Mouse (Mus musculus) neural tube, embryonic 10.5 days (tissue): Measurements from ENCODE around the gene Fig4.

ENCODE experiments used
- DNase-seq: peaks from one replicate; pipeline ENCODE4 v3.0.0-alpha.2; 2017; ENCODE audit warnings: low spot score; ENCODE audit errors: extremely low spot score

Fig4 gene

DNA sequence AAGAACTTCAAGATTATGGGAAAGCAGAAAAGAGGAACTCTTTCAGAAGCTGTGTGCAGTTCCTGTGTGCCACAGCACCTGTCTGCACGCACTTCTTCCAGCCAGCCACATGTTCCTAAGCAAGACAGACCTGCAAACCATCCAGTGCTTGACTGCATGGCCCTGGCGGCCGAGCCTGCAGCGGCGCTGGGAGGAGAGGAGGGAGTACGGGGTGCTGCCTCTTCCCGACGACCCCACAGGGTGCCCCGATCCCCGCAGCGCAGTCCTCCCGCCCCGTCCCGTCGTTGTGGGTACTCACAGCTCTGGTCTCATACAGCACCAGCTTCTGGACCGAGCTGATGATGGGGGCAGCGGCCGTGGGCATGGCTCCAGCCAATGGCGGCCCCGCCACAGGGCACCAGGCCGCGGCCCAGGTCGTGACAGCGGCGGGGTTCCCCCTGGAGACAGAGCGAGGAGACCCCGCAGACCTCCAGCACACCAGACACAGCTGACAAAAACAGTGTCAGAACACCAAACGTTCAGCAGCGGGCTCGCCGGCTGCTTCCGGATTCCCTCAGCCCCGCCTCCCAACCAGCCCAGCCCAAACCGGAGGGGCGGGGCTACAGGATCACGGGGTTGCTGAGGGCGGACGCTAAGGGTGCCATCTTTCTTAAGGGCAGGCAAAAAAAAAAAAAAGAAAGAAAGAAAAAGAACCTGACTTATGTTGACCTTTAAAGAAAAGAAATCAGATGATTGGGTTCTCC lies at the start of gene Fig4:
Gene Fig4, minus strand, starts transcription at position 572 of the 743 bp plus-strand sequence.
- DNase-seq: peak; percentile 84

DNA sequence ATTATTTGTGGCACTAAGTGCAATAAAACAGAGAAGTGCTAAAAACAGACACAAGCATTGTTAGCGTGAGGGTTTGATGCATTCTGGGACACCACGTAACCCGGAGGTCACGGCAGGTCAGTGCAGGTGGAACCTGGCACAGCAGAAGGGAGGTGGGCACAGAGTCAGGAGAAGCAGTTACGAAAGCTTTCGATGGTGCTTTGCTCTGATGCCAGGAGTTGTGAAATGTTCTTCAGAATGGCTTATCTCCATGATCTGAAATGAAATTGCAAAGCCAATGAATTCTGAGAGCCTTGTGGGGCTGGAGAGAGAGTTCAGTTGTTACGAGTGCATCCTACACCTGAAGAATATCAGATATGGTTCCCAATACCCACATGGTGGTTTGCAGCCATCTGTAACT lies 38.3 kb upstream of the Fig4 start:
- no peak for DNase-seq

DNA sequence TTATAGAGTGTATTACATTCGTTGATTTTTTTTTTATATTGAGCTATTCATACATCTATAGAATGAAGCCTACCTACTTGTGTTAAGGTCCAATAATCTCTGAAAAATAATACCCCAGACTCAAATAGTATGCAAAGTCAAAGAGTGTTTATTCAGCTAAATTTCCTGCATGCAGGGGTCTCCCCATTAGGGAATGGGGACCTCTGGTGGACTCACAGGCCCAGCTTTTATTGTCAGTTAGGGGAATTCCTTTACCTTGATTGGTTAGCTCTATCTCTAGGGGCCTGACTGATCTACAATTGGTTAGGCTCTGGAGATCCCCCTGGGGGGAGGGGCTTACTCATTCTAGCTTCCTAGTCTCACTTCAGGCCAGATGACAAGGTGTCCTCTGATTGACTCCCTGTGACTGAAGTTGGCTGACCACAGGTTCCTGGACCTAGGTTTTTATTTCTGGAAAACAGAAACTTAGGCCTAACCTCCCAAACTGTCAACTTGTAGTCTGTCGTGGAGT lies 29.5 kb upstream of the Fig4 start:
- no peak for DNase-seq

DNA sequence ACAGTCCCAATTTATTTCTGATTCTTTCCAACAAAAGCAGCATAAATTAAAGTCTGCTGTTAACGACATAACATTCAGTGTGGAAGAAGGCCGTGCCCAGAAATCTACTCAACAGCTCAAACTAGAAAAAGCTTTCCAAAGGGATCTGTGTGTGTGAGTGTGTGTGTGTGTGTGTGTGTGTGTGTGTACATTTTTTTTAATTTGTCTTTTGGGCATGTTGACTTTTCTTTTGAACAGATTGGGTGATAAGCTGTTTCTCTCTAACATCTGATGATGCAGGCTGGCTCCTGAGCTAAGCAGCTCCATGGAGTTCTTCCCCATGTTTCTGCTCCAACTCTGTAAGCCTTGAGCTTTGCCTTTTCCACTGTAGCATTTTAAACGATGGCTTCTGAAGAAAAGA lies 12.8 kb upstream of the Fig4 start:
- DNase-seq: no peak

DNA sequence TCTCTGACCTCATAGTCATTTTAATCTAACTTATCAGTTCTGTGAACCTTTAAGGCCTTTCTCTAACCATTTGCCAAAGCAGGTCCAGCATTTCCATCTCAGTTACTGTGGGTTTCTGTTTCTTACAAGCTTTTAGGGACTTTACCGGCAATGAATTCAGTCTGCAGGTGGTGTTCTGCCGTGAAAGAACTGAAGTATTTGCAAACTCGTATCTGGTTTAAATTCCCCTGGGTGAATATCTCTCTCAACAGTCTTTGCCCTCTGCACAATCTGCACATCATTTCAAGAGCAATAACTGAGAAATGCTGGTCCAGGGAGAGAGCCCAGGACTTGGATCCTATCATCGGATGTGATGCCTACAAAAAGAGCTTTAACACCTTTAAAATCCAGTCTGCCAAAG lies 5.1 kb upstream of the Fig4 start:
- DNase-seq: no peak

DNA sequence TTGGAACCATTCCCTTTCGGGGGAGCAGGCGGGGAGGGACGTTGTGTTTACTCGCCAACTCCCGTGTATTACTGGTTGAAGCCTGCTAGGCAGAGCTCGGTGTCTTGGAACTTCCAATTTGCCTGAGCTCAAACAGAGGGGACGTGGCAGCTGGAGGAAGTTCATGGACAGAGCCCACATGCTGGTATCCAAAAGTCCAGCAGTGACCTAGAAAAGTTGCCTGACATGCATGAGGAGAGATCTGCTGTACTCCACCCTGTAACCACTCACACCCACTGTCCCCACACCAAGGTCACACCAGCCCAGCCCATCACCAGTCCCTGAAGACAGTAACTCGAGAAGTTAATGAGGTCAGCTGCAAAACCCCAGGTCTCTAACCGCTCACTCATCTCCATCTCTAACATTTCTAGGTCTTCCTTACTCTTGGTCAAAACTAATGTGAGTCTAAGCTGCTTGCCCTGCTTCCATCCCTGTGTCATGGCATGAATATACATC lies 1.9 kb upstream of the Fig4 start:
- no peak for DNase-seq

DNA sequence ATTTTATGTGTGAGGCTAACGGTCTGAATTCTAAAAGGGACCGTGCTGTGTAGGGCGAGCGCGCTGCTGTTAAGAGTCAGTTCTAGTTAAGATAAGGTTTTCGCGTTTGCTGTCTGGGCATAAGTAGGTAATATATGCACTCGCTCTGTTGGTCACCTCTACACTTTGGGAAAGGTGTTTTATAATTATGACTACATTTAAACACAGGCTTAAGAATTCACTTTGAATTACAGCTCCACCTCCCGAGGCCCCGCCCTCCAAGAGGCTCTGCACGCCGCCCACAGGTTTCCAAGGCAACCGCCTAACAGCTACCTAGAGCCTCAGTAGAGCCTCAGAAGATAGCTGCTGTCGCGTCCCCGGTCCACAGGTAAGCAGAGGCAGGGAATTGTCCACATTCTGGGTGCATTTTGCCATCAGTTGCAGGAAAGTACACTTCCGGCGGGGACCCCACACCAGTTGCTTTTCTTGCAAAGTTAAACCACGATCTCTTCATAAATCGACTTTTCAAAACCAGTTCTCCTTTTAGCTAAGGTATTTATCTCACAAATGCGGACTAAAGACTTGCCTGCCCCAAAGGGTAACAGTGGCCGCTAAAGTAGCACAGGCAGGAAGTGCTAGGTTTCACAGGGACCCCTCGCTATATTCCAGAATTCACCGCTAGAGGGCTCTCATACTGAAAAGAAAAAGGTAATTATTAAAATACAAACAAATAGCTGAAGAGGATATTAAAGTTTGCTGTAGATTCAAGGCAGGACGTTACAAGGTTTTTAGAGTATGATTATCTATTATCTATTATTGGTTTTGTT lies 782 bp upstream of the Fig4 start, which contains the start of gene Ak9:
Gene Ak9, plus strand, starts transcription at position 342 of the 806 bp plus-strand sequence.
- DNase-seq: peak; percentile 80

DNA sequence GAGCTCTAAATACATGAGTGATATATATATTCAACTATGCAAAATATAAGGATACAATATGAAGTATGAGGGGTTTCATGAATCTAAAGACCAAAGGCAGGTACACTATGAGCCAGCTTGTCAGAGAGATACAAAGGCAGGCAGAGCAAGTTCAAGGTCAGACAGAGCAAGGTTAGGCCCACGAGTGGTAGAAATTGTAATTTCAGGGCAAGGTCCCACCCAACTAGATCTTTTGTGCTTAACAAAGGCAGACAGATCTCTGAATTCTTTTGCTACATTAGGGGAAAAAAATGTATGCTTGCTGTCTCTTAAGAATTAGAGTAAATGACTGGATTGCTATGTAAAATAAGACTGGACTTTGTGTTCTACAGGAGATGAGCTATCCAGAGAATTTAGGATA lies 2.9 kb downstream of the Fig4 start:
- no peak for DNase-seq

DNA sequence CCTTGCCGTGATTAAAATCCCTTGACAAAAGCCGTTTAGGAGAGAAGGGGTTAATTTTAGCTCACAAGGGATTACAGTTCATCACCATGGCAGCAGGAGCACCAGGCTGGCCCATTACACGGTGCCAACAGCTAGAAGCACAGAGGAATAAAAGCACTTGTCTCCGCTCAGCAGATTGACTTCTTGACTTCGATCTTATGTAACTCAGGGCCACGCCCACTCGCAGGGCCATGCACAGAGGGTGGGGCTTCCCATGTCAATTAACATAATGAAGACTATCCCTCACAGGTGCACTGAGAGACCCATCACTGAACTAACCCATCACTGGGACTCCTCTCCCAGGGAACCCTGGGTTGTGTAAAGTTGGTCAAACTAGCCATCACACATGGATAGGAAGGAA lies 7.9 kb downstream of the Fig4 start:
- peak; percentile 31 for DNase-seq

DNA sequence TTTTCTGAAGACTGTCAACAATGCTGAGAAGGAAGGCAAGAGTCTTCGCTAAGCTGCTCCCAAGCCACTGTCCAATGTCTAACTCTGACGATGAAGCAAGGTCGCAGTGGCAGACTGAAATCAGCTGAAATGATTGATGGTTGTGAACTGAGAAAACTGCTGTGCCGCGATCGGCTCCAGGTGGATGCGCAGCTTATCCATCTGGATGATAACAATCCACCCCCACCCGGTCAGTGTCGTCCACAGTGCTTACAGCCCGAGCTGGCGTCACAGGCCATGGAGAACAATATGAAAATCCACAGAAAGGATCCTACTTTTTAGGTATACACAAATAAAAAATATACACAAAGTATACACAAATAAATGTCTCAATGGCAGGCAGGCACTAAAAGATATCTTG lies 8.3 kb downstream of the Fig4 start:
- DNase-seq: no peak

DNA sequence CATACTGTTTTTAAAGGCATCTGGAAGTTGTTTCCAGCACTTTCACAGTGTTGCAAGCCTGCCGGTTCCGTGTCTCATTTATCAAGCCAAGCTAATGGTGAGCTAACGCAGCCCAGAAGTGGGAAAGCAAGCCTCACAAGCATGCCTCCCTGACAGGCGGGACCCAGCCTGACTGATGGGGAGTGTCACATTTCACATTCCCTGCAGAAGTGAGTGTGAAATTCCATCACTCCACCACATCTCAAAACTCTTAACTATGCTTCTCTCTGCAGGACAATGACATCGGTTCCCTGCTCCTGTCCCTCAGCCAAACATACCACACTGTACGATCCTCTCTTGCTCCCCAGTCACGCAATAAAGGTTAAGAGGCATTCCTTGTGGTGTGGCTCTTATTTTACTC lies 10.0 kb downstream of the Fig4 start:
- peak; percentile 59 for DNase-seq

DNA sequence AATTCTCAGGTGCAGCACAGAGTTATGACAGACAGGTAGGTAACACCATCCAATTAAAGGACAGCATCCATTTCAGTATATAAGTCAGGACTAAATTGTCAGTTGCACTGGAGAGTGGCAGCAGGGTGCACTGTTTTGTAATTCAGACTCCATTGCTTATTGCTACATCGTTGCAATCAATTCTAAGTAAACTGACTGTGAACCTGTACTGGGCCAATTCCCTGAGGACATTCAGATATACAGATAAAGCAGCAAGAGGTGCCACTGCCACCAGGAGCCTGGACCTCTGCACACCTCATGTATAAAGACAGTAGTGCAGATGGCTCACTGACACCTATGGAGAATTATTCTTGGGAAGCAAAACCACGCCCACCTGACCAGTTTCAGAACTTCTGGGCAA lies 12.0 kb downstream of the Fig4 start:
- no peak for DNase-seq

DNA sequence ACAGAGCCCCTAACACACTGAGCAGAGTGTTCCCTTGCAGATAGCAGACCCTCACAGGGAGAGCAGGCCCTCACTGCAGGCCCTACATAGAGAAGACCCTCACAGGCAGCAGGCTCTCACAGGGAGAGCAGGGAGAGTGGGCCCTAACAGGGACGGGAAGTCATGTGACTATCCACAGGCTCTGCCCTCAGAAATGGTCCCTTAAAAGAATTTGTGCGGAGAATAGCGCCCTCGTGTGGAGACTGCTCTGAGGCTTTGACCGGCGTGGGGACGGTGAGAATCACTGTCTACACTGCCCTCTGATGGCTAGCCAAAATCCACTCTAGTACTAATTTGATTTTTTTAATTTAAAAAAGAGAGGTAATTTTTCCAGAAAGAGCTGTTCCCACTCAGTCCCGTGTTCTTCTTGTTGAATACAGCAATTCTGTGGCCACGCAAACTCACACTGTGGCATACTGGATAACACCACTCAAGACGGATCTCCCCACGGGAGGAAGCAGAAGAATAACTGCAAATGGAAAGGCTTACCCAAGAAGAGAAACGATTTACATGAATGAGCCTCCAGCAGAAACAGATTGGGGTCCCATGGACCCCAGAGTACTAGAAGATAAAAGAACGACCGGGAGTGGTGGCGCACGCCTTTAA lies 14.2 kb downstream of the Fig4 start:
- peak; percentile 94 for DNase-seq

DNA sequence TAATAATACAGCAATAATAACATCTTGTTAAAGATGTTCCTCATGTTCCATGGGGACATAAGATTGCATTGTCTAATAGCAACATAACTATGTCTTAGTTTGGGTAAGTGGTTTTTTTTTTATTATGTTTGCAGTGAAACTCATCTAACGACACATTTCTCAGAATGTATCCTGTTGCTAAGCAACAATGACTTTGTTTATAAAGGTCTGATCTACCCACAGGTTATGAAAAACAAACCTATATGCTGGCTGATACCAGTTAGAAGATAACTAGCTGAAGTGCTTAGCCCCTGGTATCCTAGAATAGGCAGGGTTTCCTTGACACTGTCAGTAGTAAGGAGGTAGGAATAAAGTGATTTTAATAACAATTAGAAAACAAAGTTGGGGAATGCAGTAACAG lies 15.0 kb downstream of the Fig4 start:
- DNase-seq: no peak

DNA sequence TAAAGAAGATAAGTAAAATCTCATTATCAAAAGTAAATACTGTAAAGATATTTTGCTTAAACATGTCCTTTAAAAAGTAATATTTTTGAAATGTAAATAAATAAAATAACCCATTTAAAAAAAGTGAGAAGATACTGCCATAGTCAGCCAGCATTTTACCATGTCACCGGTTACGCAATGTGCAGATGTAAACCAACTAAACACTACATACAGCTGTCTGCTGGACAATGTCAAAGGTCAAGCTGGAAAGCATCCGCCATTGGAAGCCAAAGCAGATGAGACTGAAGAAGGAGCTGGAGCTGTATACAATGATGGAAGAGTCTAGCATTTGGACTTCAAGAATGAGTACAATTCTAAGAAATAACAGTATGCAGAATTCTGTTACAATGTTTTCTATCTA lies 15.4 kb downstream of the Fig4 start:
- no peak for DNase-seq

DNA sequence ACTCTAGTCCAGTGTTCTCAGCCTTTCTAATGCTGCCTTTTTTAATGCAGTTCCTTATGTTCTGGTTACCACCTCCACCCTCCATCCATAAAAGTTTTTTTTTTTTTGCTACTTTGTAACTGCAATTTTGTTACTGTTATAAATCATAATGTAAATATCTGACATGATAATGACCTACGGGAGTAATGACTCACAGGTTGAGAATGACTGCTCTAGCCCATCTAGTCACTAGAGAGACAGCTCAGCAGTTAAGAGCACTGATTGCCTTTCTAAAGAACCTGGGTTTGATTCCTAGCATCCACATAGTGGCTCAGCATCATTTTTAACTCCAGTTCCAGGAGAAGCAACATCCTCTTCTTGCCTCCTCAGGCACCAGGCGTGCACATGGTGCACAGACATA lies 21.0 kb downstream of the Fig4 start:
- DNase-seq: no peak

DNA sequence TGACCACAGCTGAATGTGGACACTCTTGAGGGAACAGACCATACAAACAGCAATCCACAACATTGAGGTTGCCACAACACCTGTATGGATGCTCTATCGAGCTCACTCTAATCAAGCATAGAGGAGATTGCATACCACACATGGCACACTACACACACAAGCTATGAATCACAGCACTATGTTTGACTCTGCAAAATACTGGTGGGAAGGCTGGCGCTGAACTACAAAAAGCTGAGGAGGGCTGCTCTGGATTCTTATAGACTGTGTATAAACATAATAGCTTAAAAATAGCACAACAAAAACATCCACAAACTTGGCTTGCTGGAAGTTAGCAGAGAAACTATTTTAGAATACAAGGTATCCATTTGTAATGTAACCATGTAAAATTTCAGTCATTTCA lies 22.3 kb downstream of the Fig4 start:
- no peak for DNase-seq

DNA sequence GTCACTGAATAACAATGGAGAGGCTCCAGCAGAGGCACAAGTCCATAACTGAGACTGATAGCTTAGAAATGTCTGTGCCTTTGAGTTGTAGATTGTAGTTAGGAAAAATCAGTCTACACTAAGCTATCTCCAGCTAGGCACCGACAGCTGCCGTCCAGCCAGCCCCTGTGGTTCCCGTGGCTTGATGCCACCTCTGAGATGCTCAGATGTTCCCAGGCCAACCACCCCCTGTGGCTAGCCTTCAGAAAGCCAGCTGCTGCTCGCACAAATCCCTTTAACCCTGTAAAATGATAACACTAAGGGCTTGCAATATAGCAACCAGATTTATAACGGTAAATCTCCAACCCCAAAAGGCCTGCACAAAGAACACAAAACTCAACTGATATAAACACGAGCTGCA lies 22.9 kb downstream of the Fig4 start:
- DNase-seq: no peak

DNA sequence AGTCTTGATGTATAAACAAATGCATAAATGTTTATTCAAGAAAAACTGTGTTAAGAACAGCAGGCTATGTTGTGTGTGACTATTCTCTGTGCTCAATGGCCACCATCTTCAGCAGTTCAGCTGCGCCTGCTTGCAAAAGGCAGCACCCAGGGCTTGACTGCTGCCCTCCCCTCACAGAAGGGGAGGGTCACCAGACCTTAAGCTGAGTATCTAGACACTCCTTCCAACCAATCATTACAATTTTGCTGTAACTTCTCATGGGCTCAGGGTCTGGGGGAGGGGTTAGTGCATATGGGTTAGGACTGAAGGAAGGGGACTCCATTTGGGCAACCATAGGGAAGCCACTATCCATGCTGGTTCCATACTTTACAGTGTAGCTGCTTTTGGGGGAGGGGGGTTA lies 24.3 kb downstream of the Fig4 start:
- no peak for DNase-seq

DNA sequence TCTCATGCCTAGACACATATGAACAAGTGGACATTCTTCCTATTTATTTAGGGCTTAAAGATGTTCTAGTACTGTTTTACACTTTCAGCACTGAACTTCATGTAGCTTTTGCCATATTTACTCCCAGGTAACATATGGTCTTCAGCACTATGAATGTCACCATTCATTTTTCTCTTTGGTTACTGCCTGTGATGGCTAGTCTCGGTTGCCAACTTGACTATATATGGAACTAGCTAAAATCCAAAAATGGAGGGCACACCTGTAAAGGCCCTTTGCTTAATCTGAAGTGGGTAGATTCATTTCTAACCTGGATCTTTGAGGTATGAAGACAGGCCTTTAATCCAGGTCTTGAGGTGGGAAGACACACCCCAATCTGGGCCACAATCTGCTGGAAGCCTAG lies 28.2 kb downstream of the Fig4 start:
- DNase-seq: no peak

DNA sequence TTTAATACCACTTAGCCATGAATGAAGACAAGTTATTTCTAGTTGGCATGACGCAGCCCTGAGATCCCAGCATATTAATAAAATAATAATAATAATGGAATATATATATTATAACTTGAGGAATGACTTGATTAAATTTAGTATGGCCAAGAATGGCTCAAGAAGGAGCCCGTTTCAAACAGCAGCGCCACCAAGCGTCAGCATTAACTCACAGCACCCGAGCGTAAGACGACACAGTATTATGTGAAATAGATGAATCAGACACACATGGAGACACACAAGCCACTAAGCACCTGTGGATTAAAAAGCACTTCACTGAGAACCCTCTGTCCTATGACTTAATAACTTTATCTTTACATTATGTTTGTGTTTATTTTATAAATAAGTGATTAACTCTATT lies 31.2 kb downstream of the Fig4 start:
- DNase-seq: no peak

DNA sequence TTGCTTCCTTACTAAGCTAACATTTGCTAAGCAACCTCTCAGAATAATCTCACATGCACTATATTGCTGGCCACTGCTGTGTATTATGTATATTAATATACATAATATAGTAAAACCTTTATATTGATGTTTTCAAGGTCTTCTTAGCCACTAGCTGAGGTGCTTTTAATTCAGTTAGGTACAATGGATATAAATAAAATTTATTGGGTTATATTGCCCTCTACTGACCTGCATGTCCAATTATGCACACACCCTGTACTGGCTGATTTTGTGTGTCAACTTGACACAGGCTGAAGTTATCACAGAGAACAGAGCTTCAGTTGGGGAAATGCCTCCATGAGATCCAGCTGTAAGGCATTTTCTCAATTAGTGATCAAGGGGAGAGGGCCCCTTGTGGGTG lies 41.2 kb downstream of the Fig4 start:
- no peak for DNase-seq
